Mouse (Mus musculus) liver, postnatal 0 days (tissue): ENCODE data around the gene Pde6g.

ENCODE experiments used
- CTCF ChIP-seq: sonication (generic); IDR thresholded peaks from 2 replicates; pipeline ENCODE4 v1.5.1; 2016; ENCODE audit warnings: antibody characterized with exemption, low read depth
- EP300 ChIP-seq: IDR thresholded peaks from 2 replicates; pipeline ENCODE4 v1.6.1; 2016; ENCODE audit warnings: antibody characterized with exemption, low read depth, mild to moderate bottlenecking

DNA sequence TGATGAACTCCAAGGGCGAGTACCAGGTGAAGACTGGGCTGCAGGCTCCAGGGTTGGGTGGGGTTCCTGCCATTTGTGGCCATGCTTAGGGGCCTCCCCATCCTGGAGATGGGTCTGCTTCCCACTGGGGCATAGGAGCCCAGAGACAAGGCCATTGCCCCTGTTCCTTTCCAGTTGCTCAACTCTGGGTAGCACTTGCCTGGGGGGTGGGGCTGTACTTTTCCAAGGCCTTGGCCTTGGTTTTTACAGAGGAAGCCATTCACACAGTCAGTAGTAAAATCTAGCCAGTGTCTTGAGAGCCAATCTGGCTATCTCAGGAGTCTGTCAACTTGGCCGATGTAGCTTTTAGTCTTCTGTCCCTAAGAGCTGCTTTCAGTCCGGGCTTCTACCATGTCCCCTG is 44.1 kb upstream of the Pde6g start:
- TF ChIP-seq CTCF (no peak), EP300 (no peak)
